Mouse (Mus musculus) MEL (cell line): ENCODE data around the gene Itpr2. TPM values are rescaled to one million over a fixed set of nuclear protein-coding genes. Genes with fewer than 3 reads are reported as not detected.

Experiments used
- DNase-seq: peaks from one replicate; pipeline ENCODE4 v3.0.0; 2011; ENCODE audit warnings: low read depth, low spot score
- H3K27ac ChIP-seq: 2 replicates; pipeline ENCODE4 v1.5.1; 2012; ENCODE audit warnings: low read depth, mild to moderate bottlenecking, control low read depth, low read length, moderate library complexity; ENCODE audit not compliant: control insufficient read depth
- H3K27me3 ChIP-seq, 2 experiments: fragments of 150-350 bp in 1 of 2; sonication (generic) in 1 of 2; 2 replicates each; pipeline ENCODE4 v1.6.1; 2012; ENCODE audit warnings: low read length in 2 of 2, mild to moderate bottlenecking in 2 of 2, improper control_type of control experiment in 1 of 2, moderate library complexity in 1 of 2; ENCODE audit not compliant: insufficient read depth in 2 of 2, control insufficient read depth in 1 of 2
- H3K36me3 ChIP-seq, 2 experiments: 2 replicates each; pipeline ENCODE4 v1.6.1; 2012 to 2014; ENCODE audit warnings: low read length in 2 of 2, improper control_type of control experiment in 1 of 2, inconsistent platforms in 1 of 2, mild to moderate bottlenecking in 1 of 2; ENCODE audit not compliant: insufficient read depth in 2 of 2, control insufficient read depth in 1 of 2
- H3K4me1 ChIP-seq, 2 experiments: fragments of 150-350 bp in 1 of 2; sonication (generic) in 1 of 2; 2 replicates each; pipeline ENCODE4 v1.6.1; 2012; ENCODE audit warnings: low read length in 2 of 2, improper control_type of control experiment in 1 of 2, mild to moderate bottlenecking in 1 of 2; ENCODE audit not compliant: insufficient read depth in 2 of 2, control insufficient read depth in 1 of 2
- H3K4me3 ChIP-seq, 2 experiments: fragments of 150-350 bp in 1 of 2; sonication (generic) in 1 of 2; 2 replicates each; pipeline ENCODE4 v1.5.1; 2012; ENCODE audit warnings: low read depth in 2 of 2, low read length in 2 of 2, mild to moderate bottlenecking in 2 of 2, moderate library complexity in 2 of 2, control low read depth in 1 of 2, improper control_type of control experiment in 1 of 2; ENCODE audit not compliant: control insufficient read depth in 1 of 2, insufficient read depth in 1 of 2
- H3K79me2 ChIP-seq: 2 replicates; pipeline ENCODE4 v1.6.1; 2012; ENCODE audit warnings: mild to moderate bottlenecking, low read length, moderate library complexity; ENCODE audit not compliant: control insufficient read depth, poor library complexity, insufficient read depth
- H3K9ac ChIP-seq: 2 replicates; pipeline ENCODE4 v1.6.1; 2012; ENCODE audit warnings: low read depth, mild to moderate bottlenecking, control low read depth, low read length, moderate library complexity; ENCODE audit not compliant: control insufficient read depth, poor library complexity, severe bottlenecking
- H3K9me3 ChIP-seq: fragments of 150-350 bp; sonication (generic); replicated peaks from 2 replicates; pipeline ENCODE4 v1.6.1; 2012; ENCODE audit warnings: mild to moderate bottlenecking, low read length, improper control_type of control experiment, moderate library complexity; ENCODE audit not compliant: insufficient read depth
- BHLHE40 ChIP-seq: IDR thresholded peaks from 2 replicates; pipeline ENCODE4 v1.6.1; 2012; ENCODE audit warnings: low read depth, mild to moderate bottlenecking, inconsistent platforms, low read length, improper control_type of control experiment, borderline replicate concordance
- CHD1 ChIP-seq: IDR thresholded peaks from 2 replicates; pipeline ENCODE4 v1.6.1; 2012; ENCODE audit warnings: low read depth, mild to moderate bottlenecking, inconsistent platforms, low read length, improper control_type of control experiment
- CHD2 ChIP-seq: IDR thresholded peaks from 2 replicates; pipeline ENCODE4 v1.6.1; 2011; ENCODE audit warnings: low read length, improper control_type of control experiment
- CTCF ChIP-seq, 3 experiments: IDR thresholded peaks in 2 of 3; conservative IDR thresholded peaks in 1 of 3; 2 replicates each; pipeline ENCODE4 v1.5.1; 2011 to 2012; ENCODE audit warnings: low read length in 3 of 3, low read depth in 2 of 3, mild to moderate bottlenecking in 2 of 3, improper control_type of control experiment in 1 of 3, inconsistent platforms in 1 of 3, mixed read lengths in 1 of 3, moderate library complexity in 1 of 3; ENCODE audit not compliant: control insufficient read depth in 1 of 3, insufficient read depth in 1 of 3, poor library complexity in 1 of 3, severe bottlenecking in 1 of 3
- ETS1 ChIP-seq: IDR thresholded peaks from 2 replicates; pipeline ENCODE4 v1.6.1; 2012; ENCODE audit warnings: low read depth, mild to moderate bottlenecking, inconsistent platforms, low read length, improper control_type of control experiment, moderate library complexity
- GABPA ChIP-seq: IDR thresholded peaks from 2 replicates; pipeline ENCODE4 v1.6.1; 2012; ENCODE audit warnings: low read depth, mild to moderate bottlenecking, inconsistent platforms, low read length, improper control_type of control experiment, moderate library complexity
- GATA1 ChIP-seq: IDR thresholded peaks from 2 replicates; pipeline ENCODE4 v1.6.1; 2011; ENCODE audit warnings: low read depth, low read length, improper control_type of control experiment
- HCFC1 ChIP-seq: IDR thresholded peaks from 2 replicates; pipeline ENCODE4 v1.6.1; 2012; ENCODE audit warnings: low read depth, mild to moderate bottlenecking, inconsistent platforms, low read length, improper control_type of control experiment, moderate library complexity
- MEF2A ChIP-seq: IDR thresholded peaks from 2 replicates; pipeline ENCODE4 v1.6.1; 2014; ENCODE audit warnings: low read depth, mild to moderate bottlenecking, inconsistent platforms, low read length, improper control_type of control experiment; ENCODE audit not compliant: poor library complexity, insufficient replicate concordance, severe bottlenecking; ENCODE audit errors: extremely low read depth
- NRF1 ChIP-seq: IDR thresholded peaks from 2 replicates; pipeline ENCODE4 v1.6.1; 2014; ENCODE audit warnings: low read depth, mild to moderate bottlenecking, inconsistent platforms, low read length, improper control_type of control experiment, moderate library complexity; ENCODE audit not compliant: poor library complexity, insufficient read depth, severe bottlenecking
- POLR2A ChIP-seq, 2 experiments: IDR thresholded peaks; 2 replicates each; pipeline ENCODE4 v1.6.1; 2011 to 2012; ENCODE audit warnings: low read length in 2 of 2, mild to moderate bottlenecking in 2 of 2, control low read depth in 1 of 2, improper control_type of control experiment in 1 of 2, low read depth in 1 of 2, moderate library complexity in 1 of 2; ENCODE audit not compliant: control insufficient read depth in 1 of 2, insufficient read depth in 1 of 2, poor library complexity in 1 of 2
- POLR2AphosphoS5 ChIP-seq: IDR thresholded peaks from 2 replicates; pipeline ENCODE4 v1.6.1; 2012; ENCODE audit warnings: low read depth, borderline replicate concordance, mild to moderate bottlenecking, inconsistent platforms, low read length, moderate library complexity, mixed read lengths
- UBTF ChIP-seq: IDR thresholded peaks from 2 replicates; pipeline ENCODE4 v1.6.1; 2012; ENCODE audit warnings: low read depth, mild to moderate bottlenecking, inconsistent platforms, low read length, improper control_type of control experiment, moderate library complexity, borderline replicate concordance; ENCODE audit not compliant: insufficient read depth
- USF2 ChIP-seq, 2 experiments: IDR thresholded peaks; 2 replicates each; pipeline ENCODE4 v1.6.1; 2011 to 2012; ENCODE audit warnings: improper control_type of control experiment in 2 of 2, low read length in 2 of 2, borderline replicate concordance in 1 of 2, inconsistent platforms in 1 of 2, low read depth in 1 of 2, mild to moderate bottlenecking in 1 of 2; ENCODE audit not compliant: insufficient read depth in 1 of 2
- ZC3H11A ChIP-seq: IDR thresholded peaks from 2 replicates; pipeline ENCODE4 v1.6.1; 2012; ENCODE audit warnings: low read depth, mild to moderate bottlenecking, inconsistent platforms, low read length, improper control_type of control experiment
- ZMIZ1 ChIP-seq: IDR thresholded peaks from 2 replicates; pipeline ENCODE4 v1.6.1; 2012; ENCODE audit warnings: low read depth, mild to moderate bottlenecking, inconsistent platforms, low read length, improper control_type of control experiment, moderate library complexity
- polyA plus RNA-seq, 2 experiments: library from polyadenylated mRNA; stranded (reverse) in 1 of 2; unstranded in 1 of 2; fragments of >175 nt in 1 of 2; fragments of >200 nt in 1 of 2; gene quantifications; 2 replicates each; pipeline versions ENCODE4 v1.2.1 to v1.2.4; 2012; ENCODE audit warnings: low replicate concordance in 2 of 2, low read depth in 1 of 2; ENCODE audit not compliant: insufficient read length in 2 of 2, insufficient read depth in 1 of 2, missing spikeins in 1 of 2
- total RNA-seq: library from RNA; depleted of rRNA; stranded (reverse); fragments of 300-350 nt; gene quantifications from 2 replicates; pipeline ENCODE4 v1.2.3, GENCODE M21; 2012

The Itpr2 gene
- total and polyA plus RNA-seq, 3 experiments: 1.5 to 3.0 TPM; not detected in 1

- no peaks in the 10 kb centered on the region; a peak in 1 of 4 replicates for H3K27me3 ChIP-seq
- no peak for DNase-seq
- no peak overlapping the region for H3K27ac ChIP-seq
- no peak overlapping the region for H3K9ac ChIP-seq
- no peaks in the 10 kb centered on the region; a peak in 1 of 4 replicates for H3K36me3 ChIP-seq
- TF ChIP-seq ZMIZ1 (no peak), CHD1 (no peak), NRF1 (no peak), CTCF (IDR thresholded peaks at IDR 0.05 in 2 of 3, conservative IDR thresholded peaks at IDR 0.05 in 1 of 3; ENCODE audit: control insufficient read depth in 1 of 3, insufficient read depth in 1 of 3, low read depth in 2 of 3, low read length in 3 of 3, poor library complexity in 1 of 3, severe bottlenecking in 1 of 3) (no peak), UBTF (no peak)
- H3K4me1 ChIP-seq: peaks cover 0 to 3% of the 10 kb centered on the region in 2 experiments; a peak in 1 of 4 replicates
- H3K9me3 ChIP-seq: no peaks in the 10 kb centered on the region
- H3K79me2 ChIP-seq: no peaks in the 10 kb centered on the region
- no peak overlapping the region for H3K4me3 ChIP-seq
Measured at GRCm38 (mm10) chr6:146521456-146522245, 19.6 kb upstream of the Itpr2 start.

GRCm38 (mm10) chr6:146519019-146519418 is 17.0 kb upstream of the Itpr2 start:
- Histone ChIP-seq H3K27me3 (no peaks in the 10 kb centered on the region), H3K79me2 (no peaks in the 10 kb centered on the region), H3K9ac (no peak overlapping the region), H3K4me3 (no peak overlapping the region), H3K36me3 (peaks cover 0 to 12% of the 10 kb centered on the region in 2 experiments; a peak in 2 of 4 replicates), H3K27ac (no peak overlapping the region), H3K9me3 (no peaks in the 10 kb centered on the region), H3K4me1 (peaks cover 6 to 19% of the 10 kb centered on the region in 2 experiments)
- TF ChIP-seq ETS1 (no peak), UBTF (no peak), POLR2AphosphoS5 (no peak), CHD2 (no peak), BHLHE40 (no peak), POLR2A (IDR thresholded peaks at IDR 0.05; ENCODE audit: control insufficient read depth in 1 of 2, insufficient read depth in 1 of 2, low read depth in 1 of 2, low read length in 2 of 2, poor library complexity in 1 of 2) (no peak), USF2 (IDR thresholded peaks at IDR 0.05; ENCODE audit: borderline replicate concordance in 1 of 2, insufficient read depth in 1 of 2, low read depth in 1 of 2, low read length in 2 of 2) (no peak), MEF2A (no peak), HCFC1 (no peak), ZC3H11A (no peak), CTCF (IDR thresholded peaks at IDR 0.05 in 2 of 3, conservative IDR thresholded peaks at IDR 0.05 in 1 of 3; ENCODE audit: control insufficient read depth in 1 of 3, insufficient read depth in 1 of 3, low read depth in 2 of 3, low read length in 3 of 3, poor library complexity in 1 of 3, severe bottlenecking in 1 of 3) (no peak), GATA1 (no peak), NRF1 (no peak), GABPA (no peak)
- no peak for DNase-seq
